Mouse (Mus musculus) kidney, embryonic 14.5 days (tissue): ENCODE measurements at regions not wholly inside any gene's neighbourhood (a gene's known extent, or its start where the extent isn't known, plus 50 kb on each side); places are given as distances from the start of the nearest gene placed in this dataset.

Experiments used
- ATAC-seq: fragments of 200-750 bp; cut with Nextera tagmentation; 2 replicates; pipeline ENCODE4 v1.8.0; 2017; ENCODE audit warnings: moderate number of reproducible peaks, mild to moderate bottlenecking, moderate TSS enrichment, moderate library complexity; ENCODE audit not compliant: low FRiP score, low TSS enrichment
- H3K27ac ChIP-seq: fragments of 300-500 bp; sonication (generic); 2 replicates; pipeline ENCODE4 v1.5.1; 2014; ENCODE audit warnings: low read depth, mild to moderate bottlenecking, low read length, moderate library complexity, mixed read lengths
- H3K27me3 ChIP-seq: fragments of 300-500 bp; sonication (generic); 2 replicates; pipeline ENCODE4 v1.6.1; 2014; ENCODE audit warnings: mild to moderate bottlenecking, low read length; ENCODE audit not compliant: control insufficient read depth, insufficient read depth
- H3K36me3 ChIP-seq: fragments of 300-500 bp; sonication (generic); 2 replicates; pipeline ENCODE4 v1.6.1; 2014; ENCODE audit warnings: low read length, mixed read lengths; ENCODE audit not compliant: control insufficient read depth, insufficient read depth
- H3K4me1 ChIP-seq: fragments of 300-500 bp; sonication (generic); 2 replicates; pipeline ENCODE4 v1.6.1; 2014; ENCODE audit warnings: low read length, mixed read lengths; ENCODE audit not compliant: control insufficient read depth, insufficient read depth
- H3K4me2 ChIP-seq: fragments of 300-500 bp; sonication (generic); replicated peaks from 2 replicates; pipeline ENCODE4 v1.6.1; 2014; ENCODE audit warnings: low read depth, mild to moderate bottlenecking, low read length
- H3K4me3 ChIP-seq: fragments of 300-500 bp; sonication (generic); 2 replicates; pipeline ENCODE4 v1.5.1; 2014; ENCODE audit warnings: mild to moderate bottlenecking, low read length
- H3K9ac ChIP-seq: fragments of 300-500 bp; sonication (generic); 2 replicates; pipeline ENCODE4 v1.6.1; 2014; ENCODE audit warnings: low read depth, mild to moderate bottlenecking, low read length, moderate library complexity
- H3K9me3 ChIP-seq: fragments of 300-500 bp; sonication (generic); 2 replicates; pipeline ENCODE4 v1.6.1; 2016; ENCODE audit warnings: low read length; ENCODE audit not compliant: control insufficient read depth
- WGBS: fragments of 180-500 bp; shearing (Covaris S2); extraction: QIAGEN DNeasy Blood & Tissue Kit; methylation state at CpG from one replicate; pipeline ENCODE4 v1.1.7; 2014; 5-methylcytosine and 5-hydroxymethylcytosine counted together

GRCm38 (mm10) chr14:71159556-71159955 is 559.9 kb upstream of the Fam160b2 start:
- H3K9me3 ChIP-seq, result no peaks in the 10 kb centered on the region
- H3K27me3 ChIP-seq, result no peaks in the 10 kb centered on the region
- no peak overlapping the region for H3K4me2 ChIP-seq
- no peaks in the 10 kb centered on the region for H3K36me3 ChIP-seq
- ATAC-seq, result no peak
- H3K4me1 ChIP-seq, result no peaks in the 10 kb centered on the region
- H3K9ac ChIP-seq, result no peak overlapping the region
- no peak overlapping the region for H3K4me3 ChIP-seq
- no peak overlapping the region for H3K27ac ChIP-seq
- WGBS, result 89% methylated on average over 2 of the region's 2 CpGs

- Histone ChIP-seq H3K9me3 (no peaks in the 10 kb centered on the region), H3K36me3 (no peaks in the 10 kb centered on the region), H3K4me2 (no peak overlapping the region), H3K27ac (no peak overlapping the region), H3K9ac (no peak overlapping the region), H3K4me1 (no peaks in the 10 kb centered on the region), H3K4me3 (no peak overlapping the region), H3K27me3 (no peaks in the 10 kb centered on the region)
- WGBS, result 88% methylated on average over 1 of the region's 1 CpGs
- no peak for ATAC-seq
These were observed 542.8 kb upstream of the Fam160b2 start for GRCm38 (mm10) chr14:71142465-71142864.

- 67% methylated on average over 4 of the region's 4 CpGs for WGBS
- Histone ChIP-seq H3K9me3 (no peaks in the 10 kb centered on the region), H3K4me1 (no peaks in the 10 kb centered on the region; the same call in 1 of the 2 replicates), H3K9ac (no peak overlapping the region), H3K27me3 (no peaks in the 10 kb centered on the region), H3K36me3 (no peaks in the 10 kb centered on the region), H3K27ac (no peak overlapping the region), H3K4me2 (no peak overlapping the region), H3K4me3 (no peak overlapping the region)
- no peak for ATAC-seq
These were observed 530.2 kb upstream of the Fam160b2 start for GRCm38 (mm10) chr14:71129771-71130211.

GRCm38 (mm10) chr14:71128495-71128894 is 528.9 kb upstream of the Fam160b2 start:
- Histone ChIP-seq H3K27ac (no peak overlapping the region), H3K9me3 (no peaks in the 10 kb centered on the region), H3K4me2 (no peak overlapping the region), H3K9ac (no peak overlapping the region), H3K36me3 (no peaks in the 10 kb centered on the region), H3K27me3 (no peaks in the 10 kb centered on the region), H3K4me3 (no peak overlapping the region), H3K4me1 (no peaks in the 10 kb centered on the region; the same call in 1 of the 2 replicates)
- WGBS, result 85% methylated on average over 3 of the region's 3 CpGs
- ATAC-seq, result no peak

GRCm38 (mm10) chr14:71118681-71119080 is 519.0 kb upstream of the Fam160b2 start:
- ATAC-seq, result no peak
- H3K4me2 ChIP-seq, result no peak overlapping the region
- 90% methylated on average over 7 of the region's 7 CpGs for WGBS

GRCm38 (mm10) chr14:71115798-71116432 is 516.3 kb upstream of the Fam160b2 start:
- 82% methylated on average over 3 of the region's 3 CpGs for WGBS
- Histone ChIP-seq H3K27me3 (no peaks in the 10 kb centered on the region), H3K9me3 (no peaks in the 10 kb centered on the region), H3K9ac (no peak overlapping the region), H3K4me2 (no peak overlapping the region), H3K27ac (no peak overlapping the region), H3K4me3 (no peak overlapping the region), H3K4me1 (no peaks in the 10 kb centered on the region), H3K36me3 (no peaks in the 10 kb centered on the region)
- no peak for ATAC-seq

More at GRCm38 (mm10) chr14:71118681-71119080, 519.0 kb upstream of the Fam160b2 start:
- Histone ChIP-seq H3K4me1 (no peaks in the 10 kb centered on the region), H3K9me3 (no peaks in the 10 kb centered on the region), H3K9ac (no peak overlapping the region), H3K36me3 (no peaks in the 10 kb centered on the region), H3K27ac (no peak overlapping the region), H3K27me3 (no peaks in the 10 kb centered on the region), H3K4me3 (no peak overlapping the region)

GRCm38 (mm10) chr14:71115095-71115797 is 515.6 kb upstream of the Fam160b2 start:
- no peak for ATAC-seq
- no peak overlapping the region for H3K9ac ChIP-seq
- no peaks in the 10 kb centered on the region for H3K9me3 ChIP-seq
- H3K27me3 ChIP-seq, result no peaks in the 10 kb centered on the region
- H3K4me1 ChIP-seq, result no peaks in the 10 kb centered on the region
- no peak overlapping the region for H3K27ac ChIP-seq
- no peak overlapping the region for H3K4me2 ChIP-seq
- no peak overlapping the region for H3K4me3 ChIP-seq
- no peaks in the 10 kb centered on the region for H3K36me3 ChIP-seq
- 85% methylated on average over 8 of the region's 8 CpGs for WGBS

GRCm38 (mm10) chr14:71113198-71113597 is 513.6 kb upstream of the Fam160b2 start:
- Histone ChIP-seq H3K4me3 (no peak overlapping the region), H3K9me3 (no peaks in the 10 kb centered on the region), H3K9ac (no peak overlapping the region), H3K4me2 (no peak overlapping the region), H3K27me3 (no peaks in the 10 kb centered on the region), H3K36me3 (no peaks in the 10 kb centered on the region), H3K27ac (no peak overlapping the region), H3K4me1 (no peaks in the 10 kb centered on the region)
- no peak for ATAC-seq

- H3K27ac ChIP-seq, result no peak overlapping the region
- ATAC-seq, result no peak
- no peaks in the 10 kb centered on the region for H3K9me3 ChIP-seq
- H3K27me3 ChIP-seq, result no peaks in the 10 kb centered on the region
- H3K4me3 ChIP-seq, result no peak overlapping the region
- no peaks in the 10 kb centered on the region for H3K4me1 ChIP-seq
- no peaks in the 10 kb centered on the region for H3K36me3 ChIP-seq
- no peak overlapping the region for H3K4me2 ChIP-seq
- no peak overlapping the region for H3K9ac ChIP-seq
These were observed 505.0 kb upstream of the Fam160b2 start for GRCm38 (mm10) chr14:71104617-71105016.
